20 mouse cellular contexts compared by ENCODE assay signal in genomic region chr3:121900429-121900844, GRCm38 (mm10). TPM values are rescaled to one million over a fixed set of nuclear protein-coding genes. Genes with fewer than 3 reads are reported as not detected.
DNase-seq lines count a peak whose midpoint lies in the region; ATAC-seq and TF ChIP-seq lines count a peak whose summit lies in the region.
"Had no signal": no experiment of that assay in that cellular context is flagged by ENCODE, and none has a peak within 500 bp of the region (broad histone marks: within the 10 kb centered on the region; RNA-seq: fewer than 3 reads in every experiment).

No protein-coding gene starts in this region.

- H3K27me3 ChIP-seq in liver, adult 2 months (ENCODE audit: control insufficient read depth, insufficient read depth, low read length): no peaks in the 10 kb centered on the region
- peaks cover 12% of the 10 kb centered on the region; the same call in 1 of the 2 replicates for H3K27me3 ChIP-seq in liver, embryonic 12.5 days (replicated peaks)
- H3K27me3 ChIP-seq in liver, embryonic 16.5 days (ENCODE audit: control insufficient read depth, insufficient read depth, low read depth, low read length): no peaks in the 10 kb centered on the region
- peaks cover 6% of the 10 kb centered on the region; the same call in 1 of the 2 replicates for H3K27me3 ChIP-seq in midbrain, embryonic 10.5 days (ENCODE audit: low read depth, poor library complexity, severe bottlenecking)
- H3K27me3 ChIP-seq: CH12.LX; forebrain, embryonic 15.5 days; hindbrain, embryonic 13.5 days; intestine, embryonic 15.5 days; limb, embryonic 15.5 days; stomach, embryonic 15.5 days had no signal

- peak overlapping the region; percentile 15; the same call in 1 of the 2 replicates for H3K27ac ChIP-seq in liver, adult 2 months (replicated peaks; ENCODE audit: insufficient read depth, low read depth, low read length)
- no peak overlapping the region for H3K27ac ChIP-seq in liver, embryonic 12.5 days
- H3K27ac ChIP-seq in liver, embryonic 16.5 days (ENCODE audit: low read length): no peak overlapping the region
- no peak overlapping the region for H3K27ac ChIP-seq in midbrain, embryonic 10.5 days (replicated peaks)
- H3K27ac ChIP-seq: forebrain, embryonic 15.5 days; hindbrain, embryonic 13.5 days; intestine, embryonic 15.5 days; limb, embryonic 15.5 days; stomach, embryonic 15.5 days had no signal

- no peak overlapping the region for H3K4me2 ChIP-seq in liver, embryonic 12.5 days
- H3K4me2 ChIP-seq in liver, embryonic 16.5 days (ENCODE audit: low read depth, low read length): no peak overlapping the region
- H3K4me2 ChIP-seq: forebrain, embryonic 15.5 days; hindbrain, embryonic 13.5 days; intestine, embryonic 15.5 days; limb, embryonic 15.5 days; midbrain, embryonic 11.5 days; stomach, embryonic 15.5 days had no signal

- no peaks in the 10 kb centered on the region for H3K36me3 ChIP-seq in liver, adult 2 months (ENCODE audit: control insufficient read depth, insufficient read depth, low read length)
- H3K36me3 ChIP-seq in liver, embryonic 12.5 days: no peaks in the 10 kb centered on the region
- H3K36me3 ChIP-seq in liver, embryonic 16.5 days (ENCODE audit: control insufficient read depth, insufficient read depth): no peaks in the 10 kb centered on the region
- H3K36me3 ChIP-seq in midbrain, embryonic 10.5 days: no peaks in the 10 kb centered on the region
- H3K36me3 ChIP-seq: embryonic facial prominence, embryonic 10.5 days; forebrain, embryonic 15.5 days; hindbrain, embryonic 13.5 days; intestine, embryonic 15.5 days; limb, embryonic 15.5 days; stomach, embryonic 15.5 days had no signal

- H3K4me3 ChIP-seq in liver, adult 2 months (ENCODE audit: insufficient read depth, low read depth, low read length): no peak overlapping the region
- H3K4me3 ChIP-seq in liver, embryonic 12.5 days: no peak overlapping the region
- H3K4me3 ChIP-seq in liver, embryonic 16.5 days (ENCODE audit: low read depth, low read length): no peak overlapping the region
- H3K4me3 ChIP-seq in midbrain, embryonic 10.5 days: no peak overlapping the region
- H3K4me3 ChIP-seq: embryonic facial prominence, embryonic 10.5 days; erythroblast, embryonic 14.5 days; forebrain, embryonic 15.5 days; hindbrain, embryonic 13.5 days; intestine, embryonic 15.5 days; limb, embryonic 15.5 days; stomach, embryonic 15.5 days had no signal

- 68% methylated on average over 8 of the region's 8 CpGs for WGBS in liver, adult 2 months
- WGBS in liver, embryonic 12.5 days (ENCODE audit: insufficient replicate concordance): 40% methylated on average over 8 of the region's 8 CpGs
- 28% methylated on average over 8 of the region's 8 CpGs for WGBS in liver, embryonic 16.5 days (ENCODE audit: insufficient replicate concordance)
- 84% methylated on average over 8 of the region's 8 CpGs for WGBS in midbrain, embryonic 10.5 days

- H3K4me1 ChIP-seq in liver, adult 2 months (ENCODE audit: control insufficient read depth, insufficient read depth, low read length): peaks cover 13% of the 10 kb centered on the region; the same call in 1 of the 2 replicates
- no peaks in the 10 kb centered on the region for H3K4me1 ChIP-seq in liver, embryonic 12.5 days
- no peaks in the 10 kb centered on the region; the same call in 1 of the 2 replicates for H3K4me1 ChIP-seq in liver, embryonic 16.5 days (ENCODE audit: control insufficient read depth, low read depth, low read length)
- H3K4me1 ChIP-seq in midbrain, embryonic 10.5 days: no peaks in the 10 kb centered on the region
- H3K4me1 ChIP-seq: forebrain, embryonic 15.5 days; hindbrain, embryonic 13.5 days; intestine, embryonic 15.5 days had no signal

- no peak overlapping the region for H3K9ac ChIP-seq in liver, adult 2 months (ENCODE audit: low read depth, low read length)
- H3K9ac ChIP-seq in liver, embryonic 12.5 days: no peak overlapping the region
- no peak overlapping the region for H3K9ac ChIP-seq in liver, embryonic 16.5 days (ENCODE audit: low read depth, low read length)
- H3K9ac ChIP-seq: forebrain, embryonic 15.5 days; hindbrain, embryonic 13.5 days; intestine, embryonic 15.5 days; limb, embryonic 15.5 days; stomach, embryonic 15.5 days had no signal

- no peak for ATAC-seq in liver, embryonic 12.5 days
- ATAC-seq in liver, embryonic 16.5 days (ENCODE audit: low read depth): peak; percentile 44; the same call in 1 of the 2 replicates
- ATAC-seq: forebrain, embryonic 15.5 days; intestine, embryonic 15.5 days had no signal

- DNase-seq in adrenal gland, postnatal 10 days: peak; percentile 24
- no peak for DNase-seq in adrenal gland, adult 8-10 months
- no peak for DNase-seq in liver, adult 2 months (ENCODE audit: extremely low read depth, low read depth, low spot score)
- DNase-seq in kidney, adult 9 months: peak; percentile 56
- DNase-seq in midbrain, embryonic 10.5 days (ENCODE audit: low spot score): no peak
- no peak for DNase-seq in gastrocnemius, postnatal 4 days (ENCODE audit: low spot score in 2 of 2)
- DNase-seq: cerebellum, adult 11 months; cerebellum, postnatal 36 days; layer of hippocampus, adult 9-11 months had no signal

- no peaks in the 10 kb centered on the region for H3K9me3 ChIP-seq in liver, embryonic 12.5 days (replicated peaks)
- no peaks in the 10 kb centered on the region for H3K9me3 ChIP-seq in liver, embryonic 16.5 days (replicated peaks; ENCODE audit: control insufficient read depth, low read length)
- H3K9me3 ChIP-seq in midbrain, embryonic 10.5 days (replicated peaks): no peaks in the 10 kb centered on the region
- H3K9me3 ChIP-seq: embryonic facial prominence, embryonic 10.5 days; forebrain, embryonic 15.5 days; hindbrain, embryonic 13.5 days; intestine, embryonic 15.5 days; limb, embryonic 15.5 days; stomach, embryonic 15.5 days had no signal

- no peak for TF ChIP-seq CTCF in liver, adult 2 months (IDR thresholded peaks at IDR 0.05; ENCODE audit: low read depth, low read length)

- TF ChIP-seq POLR2A in liver, adult 2 months (IDR thresholded peaks at IDR 0.05; ENCODE audit: extremely low read depth, insufficient read depth, low read length): no peak

- no peaks in the 10 kb centered on the region for H3K79me2 ChIP-seq in liver, adult 2 months (ENCODE audit: control insufficient read depth, insufficient read depth, low read length)

RNA-seq across cellular contexts. Expression of gene Arhgap29, which starts 51.9 kb away (rescaled TPM):
- total RNA-seq in adrenal gland, postnatal 10 days (2021): 100 to 1,000 TPM in 1 of 2 experiments, 10 to 100 TPM in 1; 90.5 to 102 TPM
- 10 to 100 TPM; 47.3 to 67.5 (median 51.3) TPM for total RNA-seq in adrenal gland, adult 8-10 months (2022)
- total RNA-seq in liver, adult 2 months (2014; rRNA removed): 60.5 and 68.4 TPM in 2 replicates
- 12.2 and 16.4 TPM in 2 replicates for polyA plus RNA-seq in liver, adult 2 months (2012; rRNA removed)
- 11.2 and 12.7 TPM in 2 replicates for polyA plus RNA-seq in liver, embryonic 12.5 days (2016; fragmentation: Nextera tagmentation; extraction: Ambion mirVana)
- polyA plus RNA-seq in liver, embryonic 16.5 days (2015; fragmentation: Nextera tagmentation; extraction: Ambion mirVana): 7.0 and 7.3 TPM in 2 replicates
- polyA plus RNA-seq in midbrain, embryonic 10.5 days (2016; fragmentation: Nextera tagmentation; extraction: Ambion mirVana): 27.0 and 29.3 TPM in 2 replicates
- total RNA-seq in gastrocnemius, postnatal 4 days (2021): 100 to 1,000 TPM in 1 of 2 experiments, 10 to 100 TPM in 1; 87.7 to 101 TPM
- polyA plus RNA-seq: erythroblast, embryonic 14.5 days had no signal

Comparison
In these comparisons a context has a peak if more than half of its experiments do, and no peak if none do; other contexts are left out.
1. DNase-seq: peak in adrenal gland, postnatal 10 days (single experiment) and kidney, adult 9 months (single experiment); none in adrenal gland, adult 8-10 months (single experiment), liver, adult 2 months (single experiment), midbrain, embryonic 10.5 days (single experiment) and gastrocnemius, postnatal 4 days (0 of 2).